Mouse (Mus musculus) stomach, embryonic 15.5 days (tissue): ENCODE results near the gene Tmem202. TPM values are rescaled to one million over a fixed set of nuclear protein-coding genes. Genes with fewer than 3 reads are reported as not detected.

Source experiments
- ATAC-seq: fragments of 200-750 bp; cut with Nextera tagmentation; 2 replicates; pipeline ENCODE4 v1.8.0; 2017; ENCODE audit warnings: low read depth, moderate number of reproducible peaks, moderate TSS enrichment; ENCODE audit not compliant: insufficient read depth, low FRiP score
- H3K27ac ChIP-seq: fragments of 300-500 bp; sonication (generic); 2 replicates; pipeline ENCODE4 v1.5.1; 2015; ENCODE audit warnings: mild to moderate bottlenecking, inconsistent platforms
- H3K27me3 ChIP-seq: fragments of 300-500 bp; sonication (generic); replicated peaks from 2 replicates; pipeline ENCODE4 v1.6.1; 2015; ENCODE audit warnings: inconsistent platforms
- H3K36me3 ChIP-seq: fragments of 300-500 bp; sonication (generic); 2 replicates; pipeline ENCODE4 v1.6.1; 2015; ENCODE audit warnings: inconsistent platforms
- H3K4me1 ChIP-seq: fragments of 300-500 bp; sonication (generic); 2 replicates; pipeline ENCODE4 v1.6.1; 2015; ENCODE audit warnings: inconsistent platforms
- H3K4me2 ChIP-seq: fragments of 300-500 bp; sonication (generic); 2 replicates; pipeline ENCODE4 v1.6.1; 2015; ENCODE audit warnings: mild to moderate bottlenecking, inconsistent platforms
- H3K4me3 ChIP-seq: fragments of 300-500 bp; sonication (generic); replicated peaks from 2 replicates; pipeline ENCODE4 v1.5.1; 2015; ENCODE audit warnings: inconsistent platforms
- H3K9ac ChIP-seq: fragments of 300-500 bp; sonication (generic); 2 replicates; pipeline ENCODE4 v1.6.1; 2015; ENCODE audit warnings: inconsistent platforms
- H3K9me3 ChIP-seq: fragments of 300-500 bp; sonication (generic); 2 replicates; pipeline ENCODE4 v1.6.1; 2016; ENCODE audit warnings: inconsistent platforms
- WGBS: fragments of 180-500 bp; shearing (Covaris S2); methylation state at CpG from one replicate; pipeline ENCODE4 v1.1.7; 2015; 5-methylcytosine and 5-hydroxymethylcytosine counted together
- polyA plus RNA-seq: library from polyadenylated mRNA; unstranded; fragments of >200 nt; fragmentation: Nextera tagmentation; extraction: Ambion mirVana; gene quantifications from 2 replicates; pipeline ENCODE4 v1.2.1, GENCODE M21; 2015

The Tmem202 gene
- polyA plus RNA-seq, 1 experiment from 2014 or later = not detected

- no peak overlapping the region for H3K9ac ChIP-seq
- WGBS = 89% methylated on average over 5 of the region's 5 CpGs
- H3K4me2 ChIP-seq = no peak overlapping the region
- no peak overlapping the region for H3K27ac ChIP-seq
- no peaks in the 10 kb centered on the region for H3K27me3 ChIP-seq
- no peaks in the 10 kb centered on the region for H3K4me1 ChIP-seq
- H3K36me3 ChIP-seq = 0 out of 2 replicates have a peak, but pooled peaks cover 6% of the 10 kb centered on the region
- H3K9me3 ChIP-seq = no peaks in the 10 kb centered on the region
- H3K4me3 ChIP-seq = no peak overlapping the region
- ATAC-seq = no peak
Observed at GRCm38 (mm10) chr9:59552610-59553009, 13.0 kb upstream of the Tmem202 start.

GRCm38 (mm10) chr9:59551620-59552031 is 12.0 kb upstream of the Tmem202 start:
- Histone ChIP-seq H3K4me2 (no peak overlapping the region), H3K36me3 (no peaks in the 10 kb centered on the region), H3K4me3 (no peak overlapping the region), H3K9ac (no peak overlapping the region), H3K27me3 (no peaks in the 10 kb centered on the region), H3K4me1 (no peaks in the 10 kb centered on the region), H3K27ac (no peak overlapping the region), H3K9me3 (no peaks in the 10 kb centered on the region)
- 66% methylated on average over 3 of the region's 3 CpGs for WGBS
- ATAC-seq = no peak

DNA sequence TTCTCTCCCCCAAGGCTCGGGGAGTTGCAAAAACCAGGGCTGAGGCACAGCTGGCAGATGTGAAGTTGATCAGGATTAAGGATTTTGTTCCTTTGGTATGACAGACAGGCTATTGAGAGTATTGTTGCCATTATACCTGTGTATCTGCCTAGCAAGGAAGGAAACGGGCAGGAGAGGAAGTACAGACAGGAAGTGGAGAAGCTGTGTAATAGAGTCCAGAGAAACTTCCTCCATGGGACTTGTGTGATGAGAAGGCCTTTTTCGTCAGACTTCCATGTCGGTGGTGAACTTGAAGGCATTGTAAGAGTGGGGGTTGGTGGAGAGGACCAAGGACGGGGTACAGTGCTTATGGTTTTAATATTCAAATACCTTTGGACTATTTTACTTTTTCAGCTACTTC is 11.4 kb upstream of the Tmem202 start:
- Histone ChIP-seq H3K4me2 (no peak overlapping the region), H3K27me3 (no peaks in the 10 kb centered on the region), H3K9ac (no peak overlapping the region), H3K4me1 (no peaks in the 10 kb centered on the region), H3K36me3 (no peaks in the 10 kb centered on the region), H3K27ac (no peak overlapping the region), H3K9me3 (no peaks in the 10 kb centered on the region), H3K4me3 (no peak overlapping the region)
- ATAC-seq = no peak
- WGBS = 68% methylated on average over 5 of the region's 5 CpGs

DNA sequence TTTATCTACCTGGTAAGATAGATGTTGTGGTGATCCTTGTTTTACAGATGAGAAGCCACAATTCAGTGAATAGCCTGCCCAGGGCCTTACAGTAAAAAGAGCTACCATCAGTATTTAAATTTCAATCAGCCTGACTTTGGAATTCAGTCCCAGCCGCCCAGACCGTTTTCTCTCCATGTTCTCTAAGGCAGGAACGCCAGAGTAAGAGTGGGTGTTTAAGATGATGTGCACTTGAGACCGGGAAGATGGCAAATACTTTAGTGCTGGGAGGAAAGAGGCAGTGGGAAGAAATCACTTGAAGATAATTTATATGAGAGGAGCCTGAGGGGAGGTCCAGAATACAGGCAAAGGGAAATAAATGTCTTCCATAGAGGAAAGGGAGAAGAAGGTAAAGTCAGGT is 10.4 kb upstream of the Tmem202 start:
- H3K4me2 ChIP-seq = no peak overlapping the region
- no peaks in the 10 kb centered on the region for H3K36me3 ChIP-seq
- no peaks in the 10 kb centered on the region for H3K9me3 ChIP-seq
- H3K4me1 ChIP-seq = no peaks in the 10 kb centered on the region
- H3K27me3 ChIP-seq = no peaks in the 10 kb centered on the region
- 80% methylated on average over 4 of the region's 4 CpGs for WGBS
- ATAC-seq = no peak
- H3K27ac ChIP-seq = no peak overlapping the region
- no peak overlapping the region for H3K9ac ChIP-seq
- H3K4me3 ChIP-seq = no peak overlapping the region

DNA sequence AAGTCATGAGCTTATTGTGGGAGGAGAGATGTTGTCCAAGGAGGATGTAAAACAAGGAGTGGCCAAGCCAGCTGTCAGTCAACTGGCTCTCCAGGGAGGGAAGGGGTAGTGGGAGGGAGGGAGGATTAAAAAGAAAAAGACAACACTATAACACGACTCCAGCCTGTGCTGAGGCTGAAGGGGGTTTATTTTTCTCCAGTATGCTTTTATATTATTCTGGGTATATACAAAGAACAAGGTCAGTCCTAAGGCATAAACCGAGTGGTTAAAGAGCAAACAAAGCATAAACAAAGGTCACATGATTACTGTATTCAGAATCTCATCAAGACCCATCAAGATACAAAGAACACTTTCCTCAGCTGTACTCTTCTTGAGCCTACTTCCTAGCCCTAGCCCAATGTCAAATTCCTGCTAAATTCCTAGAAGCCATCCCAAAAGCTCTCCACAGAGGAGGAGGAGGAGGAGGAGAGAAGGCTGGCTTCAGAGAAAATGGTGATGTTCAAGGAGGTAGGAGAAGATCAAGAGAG is 9.4 kb upstream of the Tmem202 start:
- H3K4me2 ChIP-seq = no peak overlapping the region
- 55% methylated on average over 2 of the region's 2 CpGs for WGBS
- no peaks in the 10 kb centered on the region for H3K4me1 ChIP-seq
- ATAC-seq = no peak
- H3K9ac ChIP-seq = no peak overlapping the region
- H3K9me3 ChIP-seq = no peaks in the 10 kb centered on the region
- H3K27ac ChIP-seq = no peak overlapping the region
- H3K36me3 ChIP-seq = no peaks in the 10 kb centered on the region
- H3K27me3 ChIP-seq = no peaks in the 10 kb centered on the region
- no peak overlapping the region for H3K4me3 ChIP-seq

DNA sequence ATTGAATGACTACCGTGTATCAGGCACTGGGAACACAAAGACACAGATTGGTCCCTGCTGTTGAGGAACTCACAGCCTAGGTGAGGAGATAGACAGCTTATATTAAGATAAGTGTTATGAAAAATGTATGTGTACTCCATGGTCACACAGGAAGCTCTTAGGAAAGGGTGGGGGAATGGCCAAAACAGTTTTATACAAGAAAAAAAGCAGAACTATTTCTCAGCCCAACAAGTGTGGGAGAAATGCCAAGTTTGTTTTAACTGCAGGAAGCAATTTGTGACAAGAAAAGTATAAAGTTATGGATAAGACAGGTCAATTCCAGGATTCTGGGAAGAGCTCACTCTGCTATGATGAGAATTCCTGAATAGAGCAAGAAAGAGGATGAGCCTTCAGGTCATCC is 8.2 kb upstream of the Tmem202 start:
- Histone ChIP-seq H3K9ac (no peak overlapping the region), H3K4me2 (no peak overlapping the region), H3K9me3 (no peaks in the 10 kb centered on the region), H3K27me3 (no peaks in the 10 kb centered on the region), H3K4me3 (no peak overlapping the region), H3K27ac (no peak overlapping the region), H3K36me3 (no peaks in the 10 kb centered on the region), H3K4me1 (no peaks in the 10 kb centered on the region)
- 87% methylated on average over 1 of the region's 1 CpGs for whole genome bisulfite sequencing
- no peak for ATAC-seq

DNA sequence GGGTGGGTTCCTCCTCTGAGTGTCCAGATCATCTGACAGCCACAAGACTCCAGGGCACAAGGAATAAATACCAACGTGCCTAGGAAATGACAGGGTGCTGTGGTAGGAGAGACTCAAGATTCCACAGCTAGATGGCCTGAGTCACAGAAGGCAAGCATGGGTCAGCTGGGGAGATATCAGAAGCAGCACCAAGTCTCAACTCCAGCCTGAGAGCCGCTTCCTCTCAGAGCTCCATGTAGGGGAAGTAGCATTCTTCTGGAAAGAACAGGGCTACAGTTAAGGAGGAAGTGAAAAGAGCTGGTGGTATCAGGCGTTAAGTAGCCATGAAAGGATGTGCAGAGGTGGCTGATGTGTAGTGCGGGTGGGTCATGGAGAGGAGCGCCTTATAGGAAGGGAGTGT is 5.1 kb upstream of the Tmem202 start:
- no peaks in the 10 kb centered on the region for H3K4me1 ChIP-seq
- ATAC-seq = no peak
- no peaks in the 10 kb centered on the region for H3K9me3 ChIP-seq
- H3K27ac ChIP-seq = no peak overlapping the region
- H3K4me2 ChIP-seq = no peak overlapping the region
- H3K27me3 ChIP-seq = no peaks in the 10 kb centered on the region
- 72% methylated on average over 5 of the region's 5 CpGs for WGBS
- no peak overlapping the region for H3K9ac ChIP-seq
- H3K4me3 ChIP-seq = no peak overlapping the region
- H3K36me3 ChIP-seq = no peaks in the 10 kb centered on the region

DNA sequence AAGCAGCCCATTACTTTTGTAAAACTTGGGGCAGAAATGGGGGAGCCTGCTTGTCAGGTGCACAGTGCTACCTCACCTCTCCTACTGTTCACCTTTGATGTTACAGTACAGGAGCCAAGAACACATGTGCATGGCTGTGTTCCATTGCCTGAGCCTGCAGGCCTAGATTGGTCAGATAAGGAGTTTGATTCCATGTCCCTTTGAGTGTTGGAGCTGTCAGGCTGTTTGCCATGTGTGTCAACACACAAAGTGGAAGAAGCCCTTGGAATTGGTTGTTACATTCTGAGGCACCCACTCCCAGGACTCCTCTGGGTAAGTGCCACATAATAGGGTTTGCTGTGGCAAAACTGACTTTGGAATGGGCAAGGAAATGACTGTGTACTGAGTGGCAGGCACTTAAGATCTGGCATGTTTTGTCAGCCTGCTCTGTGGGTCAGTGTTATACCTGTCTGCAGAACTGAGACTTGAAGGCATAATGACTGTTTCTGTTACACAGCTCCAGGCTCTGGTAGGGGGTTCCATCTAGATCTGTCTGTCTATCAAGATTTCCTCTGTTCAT is 3.2 kb upstream of the Tmem202 start:
- H3K27ac ChIP-seq = no peak overlapping the region
- H3K9ac ChIP-seq = no peak overlapping the region
- H3K36me3 ChIP-seq = no peaks in the 10 kb centered on the region
- H3K4me3 ChIP-seq = no peak overlapping the region
- H3K27me3 ChIP-seq = no peaks in the 10 kb centered on the region
- H3K4me2 ChIP-seq = no peak overlapping the region
- no peak for ATAC-seq
- H3K4me1 ChIP-seq = no peaks in the 10 kb centered on the region
- no peaks in the 10 kb centered on the region for H3K9me3 ChIP-seq

- H3K4me1 ChIP-seq = no peaks in the 10 kb centered on the region
- no peaks in the 10 kb centered on the region for H3K9me3 ChIP-seq
- H3K9ac ChIP-seq = no peak overlapping the region
- no peak overlapping the region for H3K27ac ChIP-seq
- no peak overlapping the region for H3K4me2 ChIP-seq
- no peak for ATAC-seq
- H3K27me3 ChIP-seq = no peaks in the 10 kb centered on the region
- 89% methylated on average over 6 of the region's 6 CpGs for WGBS
- H3K36me3 ChIP-seq = no peaks in the 10 kb centered on the region
- no peak overlapping the region; the same call in 1 of the 2 replicates for H3K4me3 ChIP-seq
Observed at GRCm38 (mm10) chr9:59541617-59542016, 2.0 kb upstream of the Tmem202 start.

DNA sequence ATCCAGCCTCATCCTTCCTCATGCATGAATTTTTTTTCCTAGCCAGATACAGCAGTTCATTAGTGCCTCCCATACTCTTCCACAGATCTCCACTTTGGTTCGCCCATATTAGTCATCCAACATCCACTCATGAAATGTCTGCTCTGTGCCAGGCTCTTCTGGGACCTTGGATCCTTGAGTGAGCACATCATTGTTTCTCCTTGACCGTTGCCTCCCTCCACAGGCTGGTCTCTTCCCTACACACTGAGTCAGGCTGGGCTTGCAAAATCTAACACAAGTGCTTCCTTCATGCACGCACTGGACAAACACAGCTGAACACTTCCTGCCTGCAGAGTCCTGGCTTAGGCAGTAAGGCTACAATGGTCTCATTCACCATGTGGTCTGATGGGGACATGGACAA is 2.0 kb downstream of the Tmem202 start:
- ATAC-seq = no peak
- WGBS = 78% methylated on average over 3 of the region's 3 CpGs
- Histone ChIP-seq H3K4me2 (no peak overlapping the region), H3K27ac (no peak overlapping the region), H3K27me3 (no peaks in the 10 kb centered on the region), H3K36me3 (no peaks in the 10 kb centered on the region), H3K4me3 (no peak overlapping the region), H3K9me3 (no peaks in the 10 kb centered on the region), H3K4me1 (no peaks in the 10 kb centered on the region), H3K9ac (no peak overlapping the region)

DNA sequence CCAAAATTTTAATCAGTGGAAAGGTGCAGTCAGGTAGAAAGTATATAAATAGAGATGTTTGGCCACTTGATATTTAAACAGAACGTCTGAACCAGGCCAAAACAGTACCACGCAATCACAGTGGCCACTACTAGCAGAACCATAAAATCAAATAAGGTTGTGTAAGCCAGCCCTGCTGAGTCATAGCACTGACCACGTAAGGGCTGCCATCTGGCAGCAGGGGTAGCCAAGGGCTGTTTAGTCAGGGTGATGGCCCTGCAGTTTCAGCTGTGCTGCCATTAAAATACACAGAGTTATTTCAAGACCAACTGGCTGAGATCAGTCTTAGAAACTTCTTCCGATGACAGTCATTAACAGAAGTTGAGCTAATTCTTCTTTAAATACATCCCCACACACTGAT is 5.8 kb downstream of the Tmem202 start:
- ATAC-seq = no peak
- Histone ChIP-seq H3K9me3 (no peaks in the 10 kb centered on the region), H3K27me3 (no peaks in the 10 kb centered on the region), H3K9ac (no peak overlapping the region), H3K27ac (no peak overlapping the region), H3K36me3 (no peaks in the 10 kb centered on the region), H3K4me3 (no peak overlapping the region), H3K4me2 (no peak overlapping the region), H3K4me1 (no peaks in the 10 kb centered on the region)
- WGBS = 71% methylated on average over 4 of the region's 4 CpGs

DNA sequence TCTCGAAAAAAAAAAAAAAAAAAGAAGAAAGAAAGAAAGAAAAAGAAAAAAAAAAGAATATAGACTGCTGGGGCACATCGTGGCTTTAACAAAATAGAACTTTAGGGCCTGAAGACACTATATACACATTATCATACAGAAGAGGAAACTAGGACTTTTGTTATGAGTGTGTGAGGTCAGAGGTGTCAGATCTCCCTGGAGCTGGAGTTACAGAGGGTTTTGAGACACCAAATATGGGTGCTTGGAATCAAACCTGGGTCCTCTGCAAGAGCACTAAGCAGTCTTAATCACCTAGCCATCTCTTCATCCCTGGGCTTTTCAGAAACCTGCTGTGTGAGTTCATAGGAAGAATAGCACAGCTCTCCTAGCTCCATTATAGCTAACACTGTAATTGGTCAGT is 6.2 kb downstream of the Tmem202 start:
- Histone ChIP-seq H3K4me3 (no peak overlapping the region), H3K4me2 (no peak overlapping the region), H3K9me3 (no peaks in the 10 kb centered on the region), H3K27me3 (no peaks in the 10 kb centered on the region), H3K4me1 (no peaks in the 10 kb centered on the region), H3K9ac (no peak overlapping the region), H3K27ac (no peak overlapping the region), H3K36me3 (no peaks in the 10 kb centered on the region)
- ATAC-seq = no peak
- 63% methylated on average over 2 of the region's 2 CpGs for WGBS

GRCm38 (mm10) chr9:59531645-59532044 is 8.0 kb downstream of the Tmem202 start:
- H3K27me3 ChIP-seq = no peaks in the 10 kb centered on the region
- H3K27ac ChIP-seq = no peak overlapping the region
- H3K4me2 ChIP-seq = no peak overlapping the region
- no peak overlapping the region for H3K9ac ChIP-seq
- WGBS = 47% methylated on average over 5 of the region's 5 CpGs
- H3K4me1 ChIP-seq = no peaks in the 10 kb centered on the region
- no peak for ATAC-seq
- H3K4me3 ChIP-seq = no peak overlapping the region
- no peaks in the 10 kb centered on the region for H3K9me3 ChIP-seq
- no peaks in the 10 kb centered on the region for H3K36me3 ChIP-seq
